Mouse (Mus musculus) C2C12 (cell line): Measurements from ENCODE around the gene Wfikkn1. TPM values are rescaled to one million over a fixed set of nuclear protein-coding genes. Genes with fewer than 3 reads are reported as not detected.
A peak's percentile ranks its signal among the peaks of the same experiment; 100 is the strongest.

Experiments used
- H3K27me3 ChIP-seq: one replicate; pipeline ENCODE4 v1.6.1; 2011; ENCODE audit not compliant: control insufficient read depth, insufficient read depth, insufficient read length
- H3K36me3 ChIP-seq: one replicate; pipeline ENCODE4 v1.6.1; 2011; ENCODE audit not compliant: control insufficient read depth, insufficient read depth
- H3K4me3 ChIP-seq: one replicate; pipeline ENCODE4 v1.5.1; 2011; ENCODE audit warnings: mild to moderate bottlenecking, control low read depth; ENCODE audit not compliant: poor library complexity, insufficient read depth, severe bottlenecking
- H3K79me2 ChIP-seq: one replicate; pipeline ENCODE4 v1.6.1; 2011; ENCODE audit not compliant: control insufficient read depth, insufficient read depth
- H3K79me3 ChIP-seq: one replicate; pipeline ENCODE4 v1.6.1; 2011; ENCODE audit warnings: low read depth, control low read depth
- H3ac ChIP-seq: one replicate; pipeline ENCODE3; 2011; ENCODE audit warnings: low read depth; ENCODE audit not compliant: control insufficient read depth, insufficient read length
- CEBPB ChIP-seq: IDR thresholded peaks from one replicate; pipeline ENCODE4 v1.6.1; 2011; ENCODE audit warnings: low read depth, mild to moderate bottlenecking, control low read depth, moderate library complexity
- CTCF ChIP-seq: IDR thresholded peaks from one replicate; pipeline ENCODE4 v1.5.1; 2011; ENCODE audit not compliant: control insufficient read depth, insufficient read depth, insufficient read length
- FOSL1 ChIP-seq: IDR thresholded peaks from one replicate; pipeline ENCODE4 v1.8.0; 2011; ENCODE audit warnings: mild to moderate bottlenecking, low read length; ENCODE audit not compliant: poor library complexity, insufficient read depth, severe bottlenecking
- MAX ChIP-seq: IDR thresholded peaks from one replicate; pipeline ENCODE4 v1.6.1; 2011; ENCODE audit warnings: mild to moderate bottlenecking, control low read depth
- MYOD1 ChIP-seq: IDR thresholded peaks from one replicate; pipeline ENCODE4 v1.6.1; 2011; ENCODE audit warnings: low read depth; ENCODE audit not compliant: control insufficient read depth, insufficient read length
- MYOG ChIP-seq: IDR thresholded peaks from one replicate; pipeline ENCODE4 v1.6.1; 2011; ENCODE audit not compliant: control insufficient read depth, insufficient read length; ENCODE audit errors: extremely low read depth
- USF1 ChIP-seq: IDR thresholded peaks from one replicate; pipeline ENCODE4 v1.6.1; 2011; ENCODE audit warnings: low read depth, mild to moderate bottlenecking, control low read depth, moderate library complexity
- polyA plus RNA-seq: library from polyadenylated mRNA; unstranded; fragments of >200 nt; fragmentation: generic; extraction: Trizol; gene quantifications from one replicate; pipeline ENCODE4 v1.2.1, GENCODE M21; 2012; ENCODE audit warnings: missing spikeins

Gene Wfikkn1
- polyA plus RNA-seq, 1 experiment = 0.34 TPM

DNA sequence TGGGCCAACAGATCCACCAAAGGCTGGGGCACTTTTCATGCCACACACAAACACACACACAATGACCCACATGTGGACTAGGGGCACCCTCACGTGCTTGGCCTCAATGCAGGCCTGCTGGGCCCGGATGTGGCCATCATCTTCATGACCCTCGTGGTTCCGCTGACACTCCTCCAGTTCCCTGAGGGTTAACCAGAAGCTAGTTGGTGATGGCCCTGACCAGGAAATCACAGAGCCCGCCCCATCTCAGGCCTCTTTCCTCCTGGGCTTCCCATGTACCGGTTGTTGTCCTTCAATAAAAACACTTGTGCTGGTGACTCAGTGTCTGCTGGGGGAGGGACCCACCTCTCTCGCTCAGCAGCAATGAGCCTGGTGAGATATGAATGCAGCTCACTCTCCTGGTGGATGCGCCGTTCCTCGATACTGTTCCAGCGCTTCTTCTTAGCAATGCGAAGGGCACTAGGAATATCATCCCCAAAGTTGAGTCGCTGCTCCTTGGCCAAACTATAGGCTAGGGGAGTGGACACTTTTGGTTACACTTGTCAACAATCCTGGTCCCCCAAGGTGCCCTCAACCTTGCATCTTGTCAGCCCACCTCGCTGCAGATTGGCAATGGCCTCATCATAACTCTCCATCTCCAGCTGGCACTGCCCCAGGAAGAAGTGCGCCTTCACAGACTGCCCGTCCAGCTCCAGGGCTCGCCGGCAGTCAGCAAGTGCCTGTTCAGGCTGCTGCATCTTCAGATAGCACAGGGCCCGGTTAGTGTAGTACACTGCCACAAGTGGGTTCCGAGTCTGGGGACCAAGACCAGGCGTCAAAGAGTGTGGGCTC is 49.0 kb downstream of the Wfikkn1 start:
- H3K4me3 ChIP-seq = peak overlapping the region; percentile 79
- H3ac ChIP-seq = peak overlapping the region; percentile 75
- H3K79me2 ChIP-seq = peaks cover 51% of the 10 kb centered on the region
- peaks cover 27% of the 10 kb centered on the region for H3K79me3 ChIP-seq
- peaks cover 27% of the 10 kb centered on the region for H3K36me3 ChIP-seq
- no peak for TF ChIP-seq FOSL1
- TF ChIP-seq MAX = no peak
- no peak for TF ChIP-seq USF1
- TF ChIP-seq CTCF = no peak
- no peak for TF ChIP-seq CEBPB
- H3K27me3 ChIP-seq = no peaks in the 10 kb centered on the region

- no peak for TF ChIP-seq MYOD1
- TF ChIP-seq MAX = no peak
- TF ChIP-seq CTCF = no peak
- no peak for TF ChIP-seq FOSL1
- TF ChIP-seq MYOG = no peak
- no peak for TF ChIP-seq CEBPB
- TF ChIP-seq USF1 = no peak
- Histone ChIP-seq H3K36me3 (peaks cover 27% of the 10 kb centered on the region), H3ac (no peak overlapping the region)
Measured at GRCm38 (mm10) chr17:25830806-25831431, 49.7 kb downstream of the Wfikkn1 start.

DNA sequence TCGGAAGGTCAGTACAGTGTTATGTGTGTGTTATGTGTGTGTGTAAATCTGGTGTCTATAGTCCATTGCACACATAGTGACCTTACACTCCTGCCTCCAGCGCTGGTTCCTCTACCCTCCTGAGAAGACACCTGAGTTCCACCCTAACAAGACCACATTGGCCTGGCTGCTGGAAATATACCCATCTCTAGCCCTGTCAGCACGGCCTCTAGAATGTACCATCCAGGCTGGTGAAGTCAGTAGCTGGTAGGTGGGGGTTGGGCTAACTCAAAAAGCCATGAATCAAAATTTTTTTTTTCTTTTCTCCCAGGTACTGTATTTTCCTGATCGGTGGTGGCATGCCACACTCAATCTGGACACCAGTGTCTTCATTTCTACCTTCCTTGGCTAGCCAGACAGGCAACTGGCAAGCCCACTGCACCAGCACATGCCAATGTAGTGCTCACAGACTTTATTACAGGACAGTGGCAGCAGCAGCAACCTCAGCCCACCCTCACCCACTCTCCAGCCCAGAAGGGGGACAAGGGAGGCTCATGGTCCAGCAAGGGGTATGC is 50.4 kb downstream of the Wfikkn1 start:
- Histone ChIP-seq H3ac (no peak overlapping the region), H3K4me3 (no peak overlapping the region), H3K79me2 (peaks cover 48% of the 10 kb centered on the region), H3K27me3 (no peaks in the 10 kb centered on the region), H3K79me3 (peaks cover 27% of the 10 kb centered on the region), H3K36me3 (peaks cover 27% of the 10 kb centered on the region)
- TF ChIP-seq CTCF (no peak), CEBPB (no peak), MYOD1 (no peak), USF1 (no peak), FOSL1 (no peak), MAX (no peak), MYOG (no peak)

More at GRCm38 (mm10) chr17:25830806-25831431, 49.7 kb downstream of the Wfikkn1 start:
- H3K79me2 ChIP-seq = peaks cover 51% of the 10 kb centered on the region
- no peak overlapping the region for H3K4me3 ChIP-seq
- no peaks in the 10 kb centered on the region for H3K27me3 ChIP-seq
- peaks cover 27% of the 10 kb centered on the region for H3K79me3 ChIP-seq

GRCm38 (mm10) chr17:25829558-25830017 is 51.1 kb downstream of the Wfikkn1 start:
- H3K79me2 ChIP-seq = peaks cover 46% of the 10 kb centered on the region
- H3K4me3 ChIP-seq = no peak overlapping the region
- TF ChIP-seq CTCF (no peak), FOSL1 (no peak), MYOG (no peak), MYOD1 (no peak), USF1 (no peak), MAX (no peak), CEBPB (no peak)
- H3K36me3 ChIP-seq = peaks cover 24% of the 10 kb centered on the region
- H3ac ChIP-seq = peak overlapping the region; percentile 46
- H3K79me3 ChIP-seq = peaks cover 27% of the 10 kb centered on the region
- no peaks in the 10 kb centered on the region for H3K27me3 ChIP-seq

DNA sequence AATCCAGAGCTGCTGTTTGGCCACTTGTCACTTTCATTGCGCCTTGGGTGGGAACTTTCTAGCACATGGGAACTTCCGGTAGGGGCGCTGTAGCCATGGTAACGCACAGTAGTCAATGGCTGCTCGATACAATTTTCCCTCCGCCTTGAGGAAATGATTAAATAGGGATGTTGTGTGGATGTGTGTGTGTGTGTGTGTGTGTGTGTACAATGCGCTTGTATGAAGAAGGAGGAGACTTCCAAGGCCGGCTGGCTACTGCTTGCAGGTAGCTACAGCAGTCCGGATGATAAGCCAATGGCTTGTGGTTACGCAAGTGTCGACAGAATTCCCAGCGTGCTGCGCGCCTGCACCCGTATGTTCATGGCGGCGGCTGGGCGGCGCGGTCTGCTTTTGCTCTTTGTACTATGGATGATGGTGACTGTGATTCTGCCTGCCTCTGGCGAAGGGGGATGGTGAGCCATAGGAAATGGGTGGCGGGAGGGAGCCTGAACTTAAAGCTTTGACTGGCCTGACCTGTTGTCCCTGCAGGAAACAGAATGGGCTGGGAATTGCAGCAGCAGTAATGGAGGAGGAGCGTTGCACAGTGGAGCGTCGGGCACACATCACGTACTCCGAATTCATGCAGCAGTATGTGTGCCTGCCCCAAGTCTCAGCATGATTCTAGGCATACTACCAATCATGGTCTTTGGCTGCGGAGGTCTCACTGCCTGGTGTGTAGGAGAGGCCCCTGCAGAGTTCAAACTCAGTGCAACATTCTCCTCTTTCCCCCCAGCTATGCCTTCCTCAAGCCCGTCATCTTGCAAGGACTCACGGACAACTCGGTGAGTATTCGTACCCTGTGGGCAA is 51.7 kb downstream of the Wfikkn1 start, which contains the start of gene Jmjd8:
Jmjd8 (plus strand) TSS at position 156 of the 846 bp plus-strand sequence.
- peak within 1 kb of the TSS; percentile 23 for H3K4me3 ChIP-seq
- peaks cover 23% of the 10 kb centered on the region for H3K79me3 ChIP-seq
- TF ChIP-seq CEBPB = peak; percentile 67
- no peak for TF ChIP-seq FOSL1
- H3K79me2 ChIP-seq = peaks cover 46% of the 10 kb centered on the region
- H3ac ChIP-seq = peak within 1 kb of the TSS; percentile 46
- H3K36me3 ChIP-seq = peaks cover 24% of the 10 kb centered on the region
- H3K27me3 ChIP-seq = no peaks in the 10 kb centered on the region
